Mouse (Mus musculus) kidney, embryonic 15.5 days (tissue): Measurements from ENCODE around the gene Ttc41. TPM values are rescaled to one million over a fixed set of nuclear protein-coding genes. Genes with fewer than 3 reads are reported as not detected.

Experiments
- ATAC-seq: fragments of 200-750 bp; cut with Nextera tagmentation; replicated peaks from 2 replicates; pipeline ENCODE4 v1.8.0; 2017; ENCODE audit warnings: moderate TSS enrichment; ENCODE audit not compliant: low FRiP score
- H3K27ac ChIP-seq: fragments of 300-500 bp; sonication (generic); 2 replicates; pipeline ENCODE4 v1.5.1; 2015; ENCODE audit warnings: mild to moderate bottlenecking, inconsistent platforms
- H3K27me3 ChIP-seq: fragments of 300-500 bp; sonication (generic); 2 replicates; pipeline ENCODE4 v1.6.1; 2015; ENCODE audit warnings: inconsistent platforms
- H3K36me3 ChIP-seq: fragments of 300-500 bp; sonication (generic); 2 replicates; pipeline ENCODE4 v1.6.1; 2015; ENCODE audit warnings: inconsistent platforms
- H3K4me1 ChIP-seq: fragments of 300-500 bp; sonication (generic); 2 replicates; pipeline ENCODE4 v1.6.1; 2015; ENCODE audit warnings: inconsistent platforms
- H3K4me2 ChIP-seq: fragments of 300-500 bp; sonication (generic); 2 replicates; pipeline ENCODE4 v1.6.1; 2015; ENCODE audit warnings: moderate library complexity, mild to moderate bottlenecking, inconsistent platforms
- H3K4me3 ChIP-seq: fragments of 300-500 bp; sonication (generic); replicated peaks from 2 replicates; pipeline ENCODE4 v1.5.1; 2015; ENCODE audit warnings: mild to moderate bottlenecking, inconsistent platforms
- H3K9ac ChIP-seq: fragments of 300-500 bp; sonication (generic); 2 replicates; pipeline ENCODE4 v1.6.1; 2015; ENCODE audit warnings: mild to moderate bottlenecking, inconsistent platforms
- H3K9me3 ChIP-seq: fragments of 300-500 bp; sonication (generic); replicated peaks from 2 replicates; pipeline ENCODE4 v1.6.1; 2016; ENCODE audit warnings: inconsistent platforms
- WGBS: fragments of 180-500 bp; shearing (Covaris S2); methylation state at CpG from one replicate; pipeline ENCODE4 v1.1.7; 2015; ENCODE audit warnings: mixed read lengths; 5-methylcytosine and 5-hydroxymethylcytosine counted together
- polyA plus RNA-seq: library from polyadenylated mRNA; unstranded; fragments of >200 nt; fragmentation: Nextera tagmentation; extraction: Ambion mirVana; gene quantifications from 2 replicates; pipeline ENCODE4 v1.2.1, GENCODE M21; 2015

The Ttc41 gene
- polyA plus RNA-seq, 1 experiment from 2014 or later = 1.6 TPM

- Histone ChIP-seq H3K36me3 (peaks cover 27% of the 10 kb centered on the region), H3K27ac (peak overlapping the region; percentile 98), H3K4me1 (peaks cover 38% of the 10 kb centered on the region), H3K9ac (peak overlapping the region; percentile 66), H3K9me3 (no peaks in the 10 kb centered on the region), H3K4me2 (peak overlapping the region; percentile 78), H3K27me3 (no peaks in the 10 kb centered on the region), H3K4me3 (peak overlapping the region; percentile 80)
- 4% methylated on average over 33 of the region's 33 CpGs for WGBS
- ATAC-seq = peak; percentile 90
Measured at GRCm38 (mm10) chr10:86705922-86706752, 526 bp downstream of the Ttc41 start.

DNA sequence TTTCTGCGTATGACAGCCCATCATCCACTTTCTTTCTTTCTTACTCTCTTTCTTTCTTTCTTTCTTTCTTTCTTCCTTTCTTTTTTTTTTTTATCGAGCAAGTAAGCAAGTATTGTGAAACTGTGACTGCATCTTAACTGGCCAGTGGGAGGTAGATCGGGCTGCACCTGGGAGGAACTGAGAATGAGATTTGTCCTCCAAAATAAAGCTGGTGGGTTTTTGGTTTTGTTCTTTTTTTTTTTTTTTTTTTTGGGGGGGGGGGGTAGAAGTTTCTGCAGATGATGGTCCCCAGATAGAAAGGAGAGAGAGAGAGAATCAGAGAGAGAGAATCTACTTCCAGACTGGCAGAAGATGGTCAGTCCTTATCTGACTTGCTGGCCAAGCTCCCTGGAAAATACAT lies 1.5 kb downstream of the Ttc41 start:
- peaks cover 30% of the 10 kb centered on the region for H3K4me1 ChIP-seq
- H3K27ac ChIP-seq = peak overlapping the region; percentile 98; the same call in 1 of the 2 replicates
- H3K9me3 ChIP-seq = no peaks in the 10 kb centered on the region
- 93% methylated on average over 3 of the region's 3 CpGs for WGBS
- no peak overlapping the region; the same call in 1 of the 2 replicates for H3K4me2 ChIP-seq
- no peak for ATAC-seq
- no peak overlapping the region for H3K9ac ChIP-seq
- no peak overlapping the region for H3K4me3 ChIP-seq
- H3K36me3 ChIP-seq = peaks cover 18% of the 10 kb centered on the region
- no peaks in the 10 kb centered on the region for H3K27me3 ChIP-seq

- Histone ChIP-seq H3K9me3 (no peaks in the 10 kb centered on the region), H3K4me3 (no peak overlapping the region)
- WGBS = 75% methylated on average over 3 of the region's 3 CpGs
Measured at GRCm38 (mm10) chr10:86712156-86712555, 6.5 kb downstream of the Ttc41 start.

DNA sequence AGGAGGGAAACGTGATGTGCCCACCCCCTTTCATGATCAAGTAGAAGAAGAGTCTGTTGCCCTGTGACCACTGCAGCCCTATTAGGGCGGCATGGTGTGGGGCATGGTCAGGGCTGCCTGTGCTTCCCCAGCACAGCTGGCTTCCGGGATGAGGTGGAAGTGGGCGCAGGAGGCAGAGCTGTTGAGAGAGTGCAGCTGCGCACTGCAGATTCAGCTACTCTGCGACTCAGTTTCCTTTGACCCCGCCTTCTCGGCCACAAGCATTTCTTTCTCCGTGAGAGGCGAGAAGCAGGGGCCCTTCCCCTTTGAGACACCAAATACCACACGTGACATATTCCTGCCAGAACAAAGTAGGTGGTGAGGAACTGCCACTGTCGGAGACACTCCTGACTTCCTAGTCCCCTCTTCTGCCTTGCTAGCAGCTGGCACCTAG lies 22.0 kb downstream of the Ttc41 start:
- peak; percentile 82 for ATAC-seq
- no peak overlapping the region for H3K9ac ChIP-seq
- peak overlapping the region; percentile 28; the same call in 1 of the 2 replicates for H3K27ac ChIP-seq

More at GRCm38 (mm10) chr10:86712156-86712555, 6.5 kb downstream of the Ttc41 start:
- H3K4me2 ChIP-seq = no peak overlapping the region
- H3K27ac ChIP-seq = no peak overlapping the region
- no peak overlapping the region for H3K9ac ChIP-seq
- no peaks in the 10 kb centered on the region for H3K27me3 ChIP-seq
- ATAC-seq = no peak
- peaks cover 2% of the 10 kb centered on the region; the same call in 1 of the 2 replicates for H3K4me1 ChIP-seq
- H3K36me3 ChIP-seq = no peaks in the 10 kb centered on the region

DNA sequence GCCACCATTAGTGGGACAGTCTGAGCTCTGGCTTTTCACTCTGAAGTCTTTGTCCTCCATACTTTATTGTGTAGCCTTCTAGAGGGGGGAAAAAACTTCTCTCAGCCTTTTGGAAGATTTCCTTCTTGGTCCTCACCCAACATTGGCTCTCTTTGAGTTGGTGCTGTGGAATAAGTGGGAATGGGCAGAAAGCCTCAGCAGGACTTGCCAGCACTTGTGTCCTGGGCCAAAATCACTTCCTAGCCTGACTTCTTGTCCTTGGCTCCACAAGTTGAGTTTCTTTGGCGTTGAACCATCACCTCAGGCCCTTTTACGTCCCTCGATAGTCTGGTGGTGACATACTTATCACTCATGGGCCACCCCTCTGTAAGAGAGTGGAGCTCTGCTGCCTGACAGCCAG lies 22.6 kb downstream of the Ttc41 start:
- H3K4me3 ChIP-seq = no peak overlapping the region
- H3K4me2 ChIP-seq = peak overlapping the region; percentile 71; the same call in 1 of the 2 replicates
- no peak for ATAC-seq
- WGBS = 87% methylated on average over 3 of the region's 3 CpGs
- no peaks in the 10 kb centered on the region for H3K27me3 ChIP-seq
- no peak overlapping the region for H3K9ac ChIP-seq
- peaks cover 14% of the 10 kb centered on the region for H3K4me1 ChIP-seq
- H3K36me3 ChIP-seq = no peaks in the 10 kb centered on the region
- H3K27ac ChIP-seq = peak overlapping the region; percentile 4; the same call in 1 of the 2 replicates
- no peaks in the 10 kb centered on the region for H3K9me3 ChIP-seq

More for the DNA sequence above, 22.0 kb downstream of the Ttc41 start:
- Histone ChIP-seq H3K27me3 (no peaks in the 10 kb centered on the region), H3K4me1 (peaks cover 14% of the 10 kb centered on the region), H3K36me3 (no peaks in the 10 kb centered on the region), H3K4me3 (peak overlapping the region; percentile 36), H3K9me3 (no peaks in the 10 kb centered on the region), H3K4me2 (peak overlapping the region; percentile 71)
- under 1% methylated on average over 12 of the region's 12 CpGs for WGBS

DNA sequence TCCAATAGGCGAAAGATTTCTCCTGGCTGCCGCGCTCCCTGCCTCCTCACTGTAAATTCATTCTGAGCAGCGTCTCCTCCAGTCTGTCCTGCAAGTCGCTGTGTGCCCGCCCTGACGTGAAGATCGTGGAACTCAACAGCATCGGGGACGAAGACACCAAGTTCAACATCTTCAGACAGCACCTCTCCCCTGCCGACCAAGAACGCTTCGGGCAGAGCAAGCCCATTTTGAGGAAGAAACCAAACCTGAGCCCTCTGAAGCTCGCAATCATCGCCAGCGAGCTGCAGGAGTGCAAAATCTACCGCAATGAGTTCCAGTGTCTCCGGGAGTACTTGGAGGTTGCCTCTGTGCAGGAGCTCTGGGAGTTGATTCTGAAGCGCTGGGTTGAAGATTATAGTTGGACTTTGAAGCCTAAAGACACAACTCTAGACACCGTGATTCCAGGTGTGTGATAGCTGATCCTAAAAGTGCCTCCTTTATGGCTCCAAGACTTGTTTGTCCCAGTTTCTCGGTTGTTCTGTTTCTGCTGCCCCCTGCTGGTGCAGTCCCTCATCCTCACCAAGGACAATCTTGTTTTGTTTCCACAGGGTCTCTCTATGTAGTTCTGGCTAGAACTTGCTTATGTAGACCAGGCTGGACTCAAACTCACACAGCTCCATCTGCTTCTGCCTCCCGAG lies 25.4 kb downstream of the Ttc41 start:
- peak overlapping the region; percentile 48 for H3K4me3 ChIP-seq
- H3K36me3 ChIP-seq = no peaks in the 10 kb centered on the region
- H3K9ac ChIP-seq = peak overlapping the region; percentile 50
- H3K4me1 ChIP-seq = peaks cover 14% of the 10 kb centered on the region
- H3K4me2 ChIP-seq = peak overlapping the region; percentile 74
- WGBS = 8% methylated on average over 22 of the region's 22 CpGs
- no peak overlapping the region for H3K27ac ChIP-seq
- no peaks in the 10 kb centered on the region for H3K27me3 ChIP-seq
- peak; percentile 23; the same call in 1 of the 2 replicates for ATAC-seq
- H3K9me3 ChIP-seq = no peaks in the 10 kb centered on the region

DNA sequence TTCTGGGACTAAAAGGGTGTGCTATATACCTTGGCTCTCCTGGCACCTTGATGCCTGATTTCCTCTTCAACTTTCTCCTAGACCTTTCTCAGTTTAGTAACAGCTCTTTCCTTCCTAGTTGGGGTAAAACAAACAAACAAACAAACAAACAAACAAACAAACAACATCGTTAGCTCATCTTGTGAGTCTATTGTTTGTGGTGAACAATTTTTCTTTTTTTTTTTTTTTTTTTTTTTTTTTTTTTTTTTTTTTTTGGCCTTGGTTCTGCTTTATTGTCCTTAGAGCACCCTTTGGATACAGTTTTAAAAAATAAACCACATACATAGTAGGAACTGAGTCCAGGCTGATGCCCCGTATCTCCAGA lies 25.9 kb downstream of the Ttc41 start:
- no peaks in the 10 kb centered on the region for H3K27me3 ChIP-seq
- WGBS = 58% methylated on average over 2 of the region's 2 CpGs
- H3K4me3 ChIP-seq = no peak overlapping the region
- H3K27ac ChIP-seq = no peak overlapping the region
- no peaks in the 10 kb centered on the region for H3K9me3 ChIP-seq
- no peak for ATAC-seq
- H3K36me3 ChIP-seq = no peaks in the 10 kb centered on the region
- H3K9ac ChIP-seq = no peak overlapping the region
- H3K4me1 ChIP-seq = peaks cover 14% of the 10 kb centered on the region
- H3K4me2 ChIP-seq = peak overlapping the region; percentile 74; the same call in 1 of the 2 replicates

DNA sequence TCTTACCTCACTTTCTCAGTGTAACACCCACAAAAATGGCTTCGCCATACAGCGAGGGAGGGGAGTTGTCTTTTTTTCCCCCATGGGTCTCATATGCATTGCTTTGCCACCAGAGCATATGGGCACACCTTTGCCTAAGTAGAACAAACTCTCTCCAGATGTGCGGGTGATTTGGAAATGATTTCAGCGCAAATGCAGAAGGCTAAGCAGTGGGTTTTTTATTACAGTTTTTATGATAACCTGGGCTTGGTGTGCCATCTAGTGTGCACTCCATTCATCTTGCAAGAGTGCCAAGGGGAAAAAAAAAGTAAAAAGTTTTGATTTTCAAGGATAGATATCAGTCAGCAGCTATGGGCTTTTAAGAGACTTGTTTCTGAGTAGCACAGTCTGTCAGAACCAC lies 29.4 kb downstream of the Ttc41 start:
- H3K36me3 ChIP-seq = no peaks in the 10 kb centered on the region
- no peaks in the 10 kb centered on the region for H3K9me3 ChIP-seq
- ATAC-seq = no peak
- no peak overlapping the region for H3K27ac ChIP-seq
- no peak overlapping the region for H3K9ac ChIP-seq
- WGBS = 81% methylated on average over 4 of the region's 4 CpGs
- H3K4me1 ChIP-seq = no peaks in the 10 kb centered on the region
- H3K4me3 ChIP-seq = no peak overlapping the region
- H3K27me3 ChIP-seq = no peaks in the 10 kb centered on the region
- H3K4me2 ChIP-seq = no peak overlapping the region

- H3K4me2 ChIP-seq = no peak overlapping the region
- H3K4me1 ChIP-seq = 0 out of 2 replicates have a peak, but pooled peaks cover 3% of the 10 kb centered on the region
- 68% methylated on average over 2 of the region's 2 CpGs for WGBS
- no peaks in the 10 kb centered on the region for H3K9me3 ChIP-seq
- ATAC-seq = peak; percentile 54; the same call in 1 of the 2 replicates
- no peaks in the 10 kb centered on the region for H3K27me3 ChIP-seq
- no peak overlapping the region for H3K4me3 ChIP-seq
- no peak overlapping the region for H3K27ac ChIP-seq
- H3K36me3 ChIP-seq = no peaks in the 10 kb centered on the region
- H3K9ac ChIP-seq = no peak overlapping the region
Measured at GRCm38 (mm10) chr10:86742918-86743317, 37.3 kb downstream of the Ttc41 start.

DNA sequence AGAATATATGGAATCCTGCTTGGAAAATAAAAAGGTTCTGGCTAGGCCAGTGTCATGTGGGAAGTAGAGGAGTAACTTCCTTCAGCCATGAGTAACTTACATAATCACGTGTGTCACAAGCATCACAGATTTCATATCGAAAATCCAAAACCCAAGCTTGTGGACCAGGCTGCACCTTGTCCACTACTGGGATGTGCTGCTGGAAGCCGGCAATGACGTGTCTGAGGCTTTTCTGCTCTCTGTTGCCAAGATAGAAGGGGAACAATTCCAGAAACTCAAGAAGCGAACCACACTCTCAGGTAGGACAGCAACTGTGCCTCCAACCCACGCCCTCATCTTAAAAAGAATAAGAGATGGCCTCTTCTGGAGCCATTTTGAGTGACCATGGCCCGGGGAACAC lies 38.7 kb downstream of the Ttc41 start:
- Histone ChIP-seq H3K4me2 (no peak overlapping the region), H3K4me1 (0 out of 2 replicates have a peak, but pooled peaks cover 3% of the 10 kb centered on the region), H3K4me3 (no peak overlapping the region), H3K36me3 (no peaks in the 10 kb centered on the region), H3K27me3 (no peaks in the 10 kb centered on the region), H3K9ac (no peak overlapping the region), H3K9me3 (no peaks in the 10 kb centered on the region), H3K27ac (no peak overlapping the region)
- 84% methylated on average over 7 of the region's 7 CpGs for WGBS
- no peak for ATAC-seq

DNA sequence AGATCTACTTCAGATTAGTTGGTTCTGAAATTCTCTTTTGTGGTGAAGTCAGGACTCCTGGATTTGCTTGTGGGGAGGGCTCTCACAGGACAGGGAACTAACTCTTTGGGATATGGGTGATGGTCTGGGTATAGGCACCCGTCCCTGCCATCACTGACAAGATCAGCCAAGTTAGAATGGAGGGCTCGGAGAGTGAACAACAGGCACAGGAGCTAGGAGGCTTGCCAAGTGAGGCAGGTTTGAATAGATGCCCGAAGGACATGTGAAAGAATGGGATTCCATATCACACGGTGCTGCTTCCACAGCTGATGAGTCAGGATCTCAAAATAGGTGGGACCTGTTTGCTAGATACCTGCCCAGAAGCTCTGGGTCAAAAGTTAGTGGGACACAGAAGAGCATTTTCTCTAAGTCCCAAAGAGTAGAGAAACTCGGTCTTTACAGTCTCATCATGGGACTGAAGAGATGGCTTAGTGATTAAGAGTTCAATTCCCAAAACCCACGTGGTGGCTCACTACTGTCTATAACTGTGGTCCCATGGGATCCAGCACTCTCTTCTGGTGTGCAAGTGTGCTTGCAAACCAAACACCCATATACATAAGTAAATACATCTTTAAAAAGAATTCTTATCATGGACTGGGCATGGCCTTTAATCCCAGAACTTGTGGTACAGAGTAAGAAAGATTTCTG lies 50.3 kb downstream of the Ttc41 start:
- H3K4me3 ChIP-seq = no peak overlapping the region
- no peaks in the 10 kb centered on the region for H3K36me3 ChIP-seq
- H3K27me3 ChIP-seq = no peaks in the 10 kb centered on the region
- H3K9ac ChIP-seq = no peak overlapping the region
- no peaks in the 10 kb centered on the region for H3K4me1 ChIP-seq
- WGBS = 84% methylated on average over 6 of the region's 6 CpGs
- no peaks in the 10 kb centered on the region for H3K9me3 ChIP-seq
- no peak for ATAC-seq
- H3K4me2 ChIP-seq = no peak overlapping the region
- H3K27ac ChIP-seq = no peak overlapping the region
